ENCODE assay signal across 17 mouse cellular contexts in genomic region chr12:113114141-113114540, GRCm38 (mm10). TPM values are rescaled to one million over a fixed set of nuclear protein-coding genes. Genes with fewer than 3 reads are reported as not detected.
"Had no signal": no experiment of that assay in that cellular context is flagged by ENCODE, and none has a peak within 500 bp of the region (broad histone marks: within the 10 kb centered on the region; RNA-seq: fewer than 3 reads in every experiment).

No protein-coding gene starts in this region.

- H3K27ac ChIP-seq: kidney, postnatal 0 days; limb, embryonic 13.5 days; liver, embryonic 14.5 days; midbrain, embryonic 10.5 days; neural tube, embryonic 15.5 days; stomach, embryonic 15.5 days had no signal

- DNase-seq: kidney, adult 9 months; kidney, postnatal 36 days; lung, adult 18-20 months; lung, postnatal 36 days; midbrain, embryonic 14.5 days; right cerebral cortex, adult 18-20 months; thymus, postnatal 36 days had no signal

- H3K4me1 ChIP-seq: stomach, embryonic 15.5 days had no signal

- H3K4me3 ChIP-seq: limb, embryonic 13.5 days; midbrain, embryonic 10.5 days; myocyte; neural tube, embryonic 15.5 days; stomach, embryonic 15.5 days had no signal

- H3K27me3 ChIP-seq: limb, embryonic 13.5 days; neural tube, embryonic 15.5 days; stomach, embryonic 15.5 days had no signal

RNA-seq across cellular contexts. Expression of gene Tex22, which starts 39.8 kb away (rescaled TPM):
- total RNA-seq: liver, adult 2 months had no signal
- polyA plus RNA-seq: kidney, postnatal 0 days; midbrain, embryonic 10.5 days; midbrain, embryonic 14.5 days; neural tube, embryonic 11.5 days; neural tube, embryonic 15.5 days; stomach, embryonic 15.5 days; thymus, postnatal 0 days had no signal
